Mouse (Mus musculus): ENCODE results near the gene Ank2. TPM values are rescaled to one million over a fixed set of nuclear protein-coding genes. Genes with fewer than 3 reads are reported as not detected.

Gene Ank2
- total RNA-seq, 2 experiments from 2014 or later, result 0.81 TPM; not detected in 1

- ATAC-seq (ENCODE audit: poor library complexity, severe bottlenecking), result no peak
Measured at GRCm38 (mm10) chr3:127256681-127257080, 242.5 kb downstream of the Ank2 start.

- ATAC-seq (ENCODE audit: poor library complexity, severe bottlenecking), result no peak
Measured at GRCm38 (mm10) chr3:127250930-127251329, 248.2 kb downstream of the Ank2 start.

GRCm38 (mm10) chr3:127248611-127249010 lies 250.5 kb downstream of the Ank2 start:
- ATAC-seq (ENCODE audit: poor library complexity, severe bottlenecking), result no peak

DNA sequence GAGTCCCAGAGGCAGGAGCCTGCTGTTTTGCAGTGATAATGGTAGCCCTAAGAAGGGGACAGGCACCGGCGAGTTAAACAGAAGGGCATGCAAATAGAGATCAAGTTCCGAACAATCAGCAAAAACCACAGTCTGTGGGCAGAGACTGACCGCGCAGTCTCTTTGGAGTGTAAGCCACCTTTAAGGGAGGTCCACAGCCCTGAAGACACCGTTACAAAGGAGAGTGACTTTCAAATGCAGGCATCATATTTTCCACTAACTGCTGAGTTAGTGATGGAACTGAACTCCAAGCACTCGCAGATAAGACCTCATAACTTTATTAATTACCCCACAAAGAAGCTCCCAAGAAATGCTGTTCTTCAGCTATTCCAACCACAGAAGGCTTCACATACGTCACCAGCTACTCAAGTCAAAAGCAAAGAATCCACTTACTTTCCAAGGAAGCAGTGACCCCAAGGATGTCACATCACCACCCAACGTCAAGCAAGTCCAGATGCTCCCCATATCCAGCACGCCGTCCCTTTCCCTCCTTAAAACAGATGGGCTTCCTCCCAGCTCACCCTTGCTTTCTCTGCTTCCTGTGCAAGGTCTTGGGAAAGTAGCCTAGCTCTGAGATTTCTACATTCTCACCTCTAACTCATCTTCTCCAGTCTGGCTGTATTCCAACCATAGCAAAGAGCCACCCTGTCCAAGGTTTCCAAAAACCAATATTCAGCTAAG lies 252.0 kb downstream of the Ank2 start:
- ATAC-seq (ENCODE audit: poor library complexity, severe bottlenecking), result no peak

DNA sequence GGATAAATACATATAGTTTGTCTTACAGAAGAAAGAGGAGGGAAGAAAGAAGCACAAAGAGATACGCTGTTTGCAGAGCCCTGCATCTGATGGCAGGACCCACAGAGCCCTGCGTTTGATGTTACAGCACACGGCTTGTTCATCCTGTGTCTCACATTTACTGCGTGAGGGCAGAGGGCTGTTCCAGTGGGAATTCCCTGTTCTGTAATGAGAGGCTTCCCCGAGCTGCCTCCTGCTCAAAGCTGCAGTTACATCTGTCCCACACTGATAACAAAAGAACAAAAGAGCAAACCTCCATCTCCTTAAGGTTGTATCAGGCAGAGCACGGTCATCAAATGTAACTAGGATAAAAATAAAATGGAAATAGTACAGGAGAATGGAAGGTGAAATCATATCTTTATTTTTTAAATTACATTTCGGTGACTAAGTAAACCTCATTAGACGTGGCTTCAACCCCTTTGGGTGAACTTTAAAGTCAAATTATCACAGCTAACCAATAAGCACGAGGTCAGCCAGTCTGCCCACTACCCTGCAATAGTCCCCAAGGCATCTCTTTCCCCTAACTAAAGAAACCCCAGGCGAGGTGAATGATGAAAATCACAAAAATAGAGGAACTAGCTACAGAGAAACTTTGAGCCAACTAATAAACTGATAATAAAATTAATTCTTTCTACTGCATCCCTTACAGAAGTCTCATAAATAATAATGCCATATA lies 255.1 kb downstream of the Ank2 start:
- no peak for ATAC-seq (ENCODE audit: poor library complexity, severe bottlenecking)

DNA sequence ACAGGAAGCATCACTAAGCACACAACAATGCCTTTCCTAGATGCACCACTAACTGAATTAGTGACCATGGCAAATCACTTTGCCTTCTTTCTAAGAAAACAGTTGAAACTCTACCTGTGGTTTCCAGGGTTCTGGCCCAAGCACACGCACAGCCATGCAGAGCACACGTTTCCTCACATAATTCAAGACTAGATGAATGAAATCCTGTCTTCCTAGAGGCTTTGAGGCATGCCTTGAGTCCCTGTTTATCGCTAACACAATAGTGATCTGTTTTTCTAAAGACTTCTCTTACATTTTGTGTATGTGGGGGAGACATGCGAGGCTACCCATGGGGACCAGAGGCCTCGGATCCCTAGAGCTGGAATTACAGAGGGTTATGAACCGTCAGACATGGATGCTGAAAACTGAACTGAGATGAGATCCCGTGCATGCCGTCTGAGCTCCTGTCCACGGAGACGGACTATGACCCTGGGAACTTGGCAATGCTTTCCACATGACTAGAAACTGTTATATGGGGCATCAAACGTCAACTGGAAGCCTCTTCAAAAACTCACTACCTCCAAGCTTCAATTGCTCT lies 256.8 kb downstream of the Ank2 start:
- ATAC-seq (ENCODE audit: poor library complexity, severe bottlenecking), result no peak

DNA sequence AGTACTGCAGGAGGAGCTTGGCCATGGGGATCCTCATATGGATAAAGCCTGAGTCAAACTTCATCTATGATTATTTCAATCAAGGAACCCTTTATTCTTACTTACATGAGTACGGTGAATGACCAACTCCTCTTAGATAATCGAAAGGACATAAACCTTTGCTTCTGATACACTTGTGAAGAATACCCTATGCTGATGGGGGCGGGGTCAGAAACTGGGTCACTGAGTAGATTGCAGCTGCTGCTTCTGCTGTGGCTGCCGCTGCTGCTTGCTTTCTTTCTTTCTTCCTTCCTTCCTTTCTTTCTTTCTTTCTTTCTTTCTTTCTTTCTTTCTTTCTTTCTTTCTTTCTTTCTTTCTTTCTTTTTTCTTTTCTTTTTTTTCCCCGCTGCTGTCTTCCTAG lies 263.9 kb downstream of the Ank2 start:
- ATAC-seq (ENCODE audit: poor library complexity, severe bottlenecking), result no peak

DNA sequence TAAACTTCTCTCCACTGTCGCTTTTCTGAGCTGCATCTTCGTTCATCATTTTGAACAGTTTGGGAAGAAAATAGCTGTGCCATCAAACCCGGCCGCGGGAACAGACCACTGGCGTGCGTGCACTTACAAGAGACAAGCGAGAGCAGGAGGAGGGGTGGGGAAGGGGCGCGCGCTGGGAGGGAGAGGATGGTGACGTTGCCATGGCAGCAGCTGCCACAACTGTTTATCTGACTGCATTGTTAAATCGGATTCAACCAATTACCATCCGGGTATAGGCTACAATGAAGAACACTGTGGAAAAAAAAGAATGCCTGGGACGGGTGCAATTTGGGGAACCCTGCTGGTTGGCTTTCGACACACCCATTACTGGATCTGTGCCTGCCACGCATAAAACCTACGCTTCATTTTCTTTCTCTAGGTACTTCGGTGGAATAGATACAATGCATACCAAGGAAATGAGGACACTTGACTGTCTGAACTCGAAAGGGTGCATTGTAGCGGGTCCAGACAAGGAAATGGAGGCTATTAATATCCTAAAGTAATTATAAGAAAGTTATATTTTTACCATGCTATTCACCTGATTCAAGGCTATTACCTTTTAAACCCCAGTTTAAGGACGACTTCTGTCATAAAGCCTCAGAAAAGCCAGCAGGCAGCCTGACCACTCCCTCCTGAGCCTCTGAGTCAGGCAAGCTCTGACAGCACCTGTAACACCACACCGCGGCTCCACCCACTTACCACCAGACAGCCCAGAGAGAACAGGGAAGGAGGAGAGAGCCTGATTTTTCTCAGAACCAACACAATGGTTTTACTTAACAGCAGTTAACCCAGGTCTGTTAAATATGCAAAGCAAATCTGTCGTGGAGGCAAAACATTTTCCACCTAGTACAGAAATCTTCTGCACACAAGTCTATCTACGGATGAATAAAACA lies 273.1 kb downstream of the Ank2 start:
- no peak for ATAC-seq (ENCODE audit: poor library complexity, severe bottlenecking)

DNA sequence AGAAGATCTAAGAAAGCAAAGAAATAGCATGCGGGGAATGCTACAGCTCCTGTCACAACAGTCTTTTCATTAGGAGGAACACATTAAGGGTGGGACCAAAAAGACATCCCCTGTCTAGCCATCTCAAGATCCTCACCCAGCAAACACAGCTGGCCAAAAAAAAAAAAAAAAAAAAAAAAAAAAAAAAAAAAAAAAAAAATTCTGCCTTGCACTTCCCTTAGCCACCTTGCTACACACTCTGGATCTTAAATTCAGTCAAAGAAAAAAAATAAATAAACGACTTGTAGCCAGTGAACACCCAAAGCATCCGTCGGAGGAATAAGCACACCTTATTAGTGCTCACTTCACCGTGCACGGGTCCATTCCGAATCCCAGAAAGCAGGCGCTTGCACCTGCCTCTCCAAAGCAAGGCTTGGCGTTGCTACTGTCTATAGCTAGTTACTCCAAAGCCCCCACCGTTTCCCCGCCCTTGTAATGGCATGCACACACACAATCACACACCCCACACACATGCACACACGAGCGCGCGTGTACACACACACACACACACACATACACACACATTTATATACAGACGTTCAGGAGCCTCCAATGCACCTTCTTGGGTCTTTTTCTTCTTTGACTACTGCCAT lies 273.9 kb downstream of the Ank2 start:
- no peak for ATAC-seq (ENCODE audit: poor library complexity, severe bottlenecking)

DNA sequence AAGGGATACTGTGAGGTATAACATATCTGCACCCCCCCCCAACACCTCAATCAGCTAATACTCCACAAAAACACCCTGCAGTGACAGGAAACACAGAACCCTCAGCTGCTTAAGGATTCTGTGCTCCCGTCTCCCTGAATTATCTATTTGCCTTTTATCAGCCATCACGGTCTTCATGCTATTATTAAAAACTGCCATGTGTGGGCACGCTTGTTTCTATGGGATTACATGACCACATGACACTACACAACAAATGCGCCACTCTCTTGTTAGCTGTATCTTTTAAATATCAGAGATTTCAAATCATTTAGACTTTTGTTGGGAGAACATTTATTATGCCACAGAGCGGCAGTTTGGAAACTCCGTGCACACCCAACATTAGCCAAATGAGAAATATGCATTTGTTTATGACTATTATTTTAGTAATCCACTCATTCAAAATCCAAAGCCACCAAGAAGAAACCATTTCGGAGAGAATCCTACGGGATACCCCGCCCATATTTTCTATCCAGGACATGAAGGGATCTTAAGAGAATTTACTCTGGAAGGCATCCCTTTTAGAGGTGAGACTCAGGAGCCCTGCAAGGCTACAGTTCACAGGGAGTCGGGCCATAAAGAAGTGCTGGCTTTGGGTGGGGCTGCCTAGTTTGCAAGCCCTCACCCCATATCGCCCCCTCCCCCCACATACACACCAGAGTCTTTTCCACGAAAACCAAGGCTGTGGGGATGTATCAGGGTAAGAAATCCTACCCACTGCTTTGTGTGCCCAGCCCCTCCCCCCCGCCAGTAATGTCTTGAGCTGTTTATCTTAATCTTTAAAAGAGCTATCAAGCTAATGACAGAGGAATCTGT lies 274.6 kb downstream of the Ank2 start:
- ATAC-seq (ENCODE audit: poor library complexity, severe bottlenecking), result no peak

DNA sequence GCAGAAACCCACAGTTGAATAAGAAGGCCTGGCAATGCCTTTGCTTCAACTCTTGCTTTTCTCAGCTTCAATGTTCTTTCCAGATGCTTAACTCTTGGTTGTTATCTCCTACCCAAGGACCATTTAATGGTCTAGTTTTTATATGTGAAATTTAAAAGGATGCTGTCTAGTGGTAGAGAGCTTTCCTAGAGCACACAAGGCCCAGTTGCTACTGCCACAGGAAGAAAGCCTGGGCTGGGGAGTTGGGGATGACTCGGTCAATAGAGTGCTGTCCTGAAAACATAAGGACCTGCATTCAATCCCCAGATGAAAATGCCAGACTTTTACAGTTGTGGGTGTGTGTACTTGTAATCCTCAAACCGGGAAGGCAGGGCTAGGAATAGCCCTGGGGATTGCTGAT lies 277.1 kb downstream of the Ank2 start:
- no peak for ATAC-seq (ENCODE audit: poor library complexity, severe bottlenecking)

DNA sequence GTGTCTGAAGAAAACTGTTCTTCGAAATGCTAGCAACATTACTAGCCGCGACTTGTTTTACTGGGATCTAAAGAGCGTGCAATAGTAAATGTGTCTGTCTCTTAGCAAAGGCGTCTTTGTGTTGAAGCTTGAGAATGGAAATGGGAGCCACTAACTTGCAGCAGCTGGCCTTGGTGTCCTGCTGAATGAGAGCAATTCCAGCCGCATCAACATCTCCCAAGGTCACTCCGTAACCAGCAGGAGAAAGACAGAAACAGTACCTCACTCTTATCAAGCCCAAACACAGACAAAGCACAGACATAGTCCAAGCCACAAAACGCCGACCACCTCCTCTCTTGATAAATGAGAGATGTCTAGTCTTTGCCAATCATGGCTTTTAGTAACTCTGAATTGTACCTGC lies 278.3 kb downstream of the Ank2 start:
- ATAC-seq (ENCODE audit: poor library complexity, severe bottlenecking), result no peak

GRCm38 (mm10) chr3:127213534-127213933 lies 285.6 kb downstream of the Ank2 start:
- no peak for ATAC-seq (ENCODE audit: poor library complexity, severe bottlenecking)

DNA sequence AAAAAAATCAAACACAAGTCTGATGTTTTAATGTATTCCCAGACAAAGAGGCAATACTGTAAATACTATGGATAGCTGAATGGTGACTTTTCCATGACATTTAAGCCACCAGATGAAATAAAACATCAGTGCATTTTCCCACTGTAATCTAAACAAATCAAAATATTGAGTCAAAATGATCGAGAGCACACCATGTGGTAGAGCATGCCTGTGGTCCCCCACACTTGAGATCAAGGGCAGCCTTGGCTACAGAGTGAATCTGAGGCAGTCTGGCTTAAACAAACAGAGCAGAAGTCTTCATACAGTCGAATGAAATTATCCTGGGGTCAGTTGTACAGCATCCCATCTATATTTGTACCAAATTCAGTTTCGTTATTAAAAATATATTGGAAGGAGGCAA lies 288.0 kb downstream of the Ank2 start:
- no peak for ATAC-seq (ENCODE audit: poor library complexity, severe bottlenecking)

DNA sequence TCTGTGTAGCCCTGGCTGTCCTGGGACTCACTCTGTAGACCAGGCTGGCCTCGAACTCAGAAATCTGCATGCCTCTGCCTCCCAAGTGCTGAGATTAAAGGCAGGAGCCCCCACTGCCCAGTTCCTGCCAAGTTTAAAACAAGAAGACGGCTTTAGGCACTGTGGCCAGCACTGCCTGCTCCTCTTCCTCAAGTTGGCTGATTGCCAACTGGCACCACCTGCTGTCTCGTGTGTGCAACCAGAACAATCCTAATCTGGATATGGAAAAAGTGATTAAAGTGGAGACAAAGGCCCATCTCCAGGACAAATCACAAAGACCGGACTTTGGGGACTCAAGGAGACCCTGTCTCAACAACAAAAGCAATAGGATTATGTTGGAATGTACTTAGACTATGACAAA lies 288.6 kb downstream of the Ank2 start:
- no peak for ATAC-seq (ENCODE audit: poor library complexity, severe bottlenecking)

DNA sequence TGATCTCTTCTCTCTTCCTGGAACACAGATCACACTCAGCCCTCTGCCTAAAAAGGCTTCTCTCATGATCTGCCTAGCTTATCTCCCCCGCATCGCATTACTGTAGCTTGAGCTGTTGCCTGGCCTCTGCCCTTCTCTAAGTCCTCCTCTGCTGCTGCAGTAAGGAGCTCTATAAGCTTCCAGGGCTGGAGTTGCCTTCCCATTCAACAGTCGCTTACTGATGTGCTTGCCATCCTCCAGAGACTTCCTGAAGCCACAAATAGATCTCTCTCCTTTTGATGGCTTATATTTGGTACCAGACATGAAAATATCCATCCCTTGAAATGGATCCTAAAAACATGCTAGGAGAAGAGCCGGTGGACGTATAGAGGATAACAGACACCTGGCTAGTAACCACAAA lies 290.3 kb downstream of the Ank2 start:
- ATAC-seq (ENCODE audit: poor library complexity, severe bottlenecking), result no peak

- ATAC-seq (ENCODE audit: poor library complexity, severe bottlenecking), result no peak
Measured at GRCm38 (mm10) chr3:127205883-127206434, 293.2 kb downstream of the Ank2 start.

DNA sequence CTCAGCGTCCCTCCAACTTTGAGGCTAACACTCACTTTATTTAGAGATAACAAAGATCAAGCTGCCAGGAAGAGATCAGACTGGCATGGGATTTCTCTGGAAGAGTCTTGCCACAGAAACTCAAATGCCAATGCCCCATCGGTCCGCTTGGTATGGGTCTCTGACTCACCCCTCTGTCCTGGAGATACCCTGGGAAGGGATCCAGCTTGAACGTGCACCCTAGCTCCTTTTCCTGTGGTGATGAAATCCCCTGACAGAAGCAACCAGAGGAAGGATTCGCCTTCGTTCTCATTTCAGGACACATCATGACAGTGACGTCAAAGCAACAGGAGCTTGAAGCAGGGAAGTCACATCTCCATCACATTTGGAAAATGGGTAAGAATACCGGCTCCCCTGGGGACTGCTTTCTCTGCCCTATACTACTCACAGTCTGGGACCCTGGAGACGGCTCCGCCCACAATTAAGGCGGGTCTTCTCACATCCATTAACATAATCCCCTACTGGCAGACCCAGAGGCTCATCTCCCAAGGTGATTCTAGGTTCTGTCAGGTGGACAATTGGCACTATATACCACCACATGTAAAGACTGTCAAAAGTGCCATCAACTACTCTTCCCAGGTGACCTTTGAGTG lies 296.6 kb downstream of the Ank2 start:
- ATAC-seq (ENCODE audit: poor library complexity, severe bottlenecking), result no peak

- ATAC-seq (ENCODE audit: poor library complexity, severe bottlenecking), result no peak
Measured at GRCm38 (mm10) chr3:127200789-127201188, 298.4 kb downstream of the Ank2 start.
